Mouse (Mus musculus) thymus, adult 2 months (tissue): Measurements from ENCODE around the gene Supt16.

Source experiments
- CTCF ChIP-seq: fragments of 200-500 bp; IDR thresholded peaks from 2 replicates; pipeline ENCODE4 v1.5.1; 2012; ENCODE audit warnings: mild to moderate bottlenecking, control low read depth, low read length, moderate library complexity, borderline replicate concordance; ENCODE audit not compliant: control insufficient read depth, poor library complexity, insufficient read depth; ENCODE audit errors: extremely low read depth
- POLR2A ChIP-seq: fragments of 200-500 bp; IDR thresholded peaks from 2 replicates; pipeline ENCODE4 v1.6.1; 2012; ENCODE audit warnings: mild to moderate bottlenecking, low read length, control low read depth, moderate library complexity; ENCODE audit not compliant: control insufficient read depth, poor library complexity, insufficient read depth; ENCODE audit errors: extremely low read depth

GRCm38 (mm10) chr14:52140577-52141444 lies 56.4 kb downstream of the Supt16 start:
- TF ChIP-seq CTCF = no peak
- no peak for TF ChIP-seq POLR2A
